Mouse (Mus musculus) forebrain, postnatal 0 days (tissue): ENCODE results near the gene Pik3r6. TPM values are rescaled to one million over a fixed set of nuclear protein-coding genes. Genes with fewer than 3 reads are reported as not detected.

ENCODE experiments used
- ATAC-seq: fragments of 200-750 bp; cut with Nextera tagmentation; 2 replicates; pipeline ENCODE4 v1.8.0; 2017; ENCODE audit warnings: mild to moderate bottlenecking, moderate library complexity
- DNase-seq: peaks from one replicate; pipeline ENCODE4 v3.0.0-alpha.2; 2015
- H3K27ac ChIP-seq: fragments of 300-500 bp; sonication (generic); 2 replicates; pipeline ENCODE4 v1.5.1; 2014; ENCODE audit warnings: low read depth, mild to moderate bottlenecking, antibody characterized with exemption, low read length, moderate library complexity, mixed read lengths
- H3K27me3 ChIP-seq: fragments of 300-500 bp; sonication (generic); 2 replicates; pipeline ENCODE4 v1.6.1; 2014; ENCODE audit warnings: mild to moderate bottlenecking, low read length, mixed read lengths; ENCODE audit not compliant: insufficient read depth
- H3K36me3 ChIP-seq: fragments of 300-500 bp; sonication (generic); 2 replicates; pipeline ENCODE4 v1.6.1; 2014; ENCODE audit warnings: mild to moderate bottlenecking, moderate library complexity; ENCODE audit not compliant: insufficient read depth
- H3K4me1 ChIP-seq: fragments of 300-500 bp; sonication (generic); 2 replicates; pipeline ENCODE4 v1.6.1; 2014; ENCODE audit warnings: antibody characterized with exemption; ENCODE audit not compliant: insufficient read depth
- H3K4me2 ChIP-seq: fragments of 300-500 bp; sonication (generic); 2 replicates; pipeline ENCODE4 v1.6.1; 2014; ENCODE audit warnings: low read depth, mild to moderate bottlenecking, moderate library complexity
- H3K4me3 ChIP-seq: fragments of 300-500 bp; sonication (generic); 2 replicates; pipeline ENCODE4 v1.5.1; 2014; ENCODE audit warnings: low read depth, low read length, mixed read lengths
- H3K9ac ChIP-seq: fragments of 300-500 bp; sonication (generic); 2 replicates; pipeline ENCODE4 v1.6.1; 2014; ENCODE audit warnings: mild to moderate bottlenecking
- H3K9me3 ChIP-seq: fragments of 300-500 bp; sonication (generic); 2 replicates; pipeline ENCODE4 v1.6.1; 2016; ENCODE audit warnings: low read length
- CTCF ChIP-seq: sonication (generic); IDR thresholded peaks from 2 replicates; pipeline ENCODE4 v1.5.1; 2016; ENCODE audit warnings: antibody characterized with exemption, control low read depth, low read depth
- WGBS: fragments of 180-500 bp; shearing (Covaris S2); extraction: QIAGEN DNeasy Blood & Tissue Kit; methylation state at CpG from one replicate; pipeline ENCODE4 v1.1.7; 2014; 5-methylcytosine and 5-hydroxymethylcytosine counted together
- polyA plus RNA-seq: library from polyadenylated mRNA; unstranded; fragments of >200 nt; fragmentation: Nextera tagmentation; extraction: Ambion mirVana; gene quantifications from 2 replicates; pipeline ENCODE4 v1.2.1, GENCODE M21; 2015
- total RNA-seq: library from RNA; depleted of rRNA; stranded (reverse); fragments of >200 nt; gene quantifications from 2 replicates; pipeline ENCODE4 v1.2.3, GENCODE M21; 2014

Gene Pik3r6
- total and polyA plus RNA-seq, 2 experiments from 2014 or later = 1.5 to 1.8 TPM

DNA sequence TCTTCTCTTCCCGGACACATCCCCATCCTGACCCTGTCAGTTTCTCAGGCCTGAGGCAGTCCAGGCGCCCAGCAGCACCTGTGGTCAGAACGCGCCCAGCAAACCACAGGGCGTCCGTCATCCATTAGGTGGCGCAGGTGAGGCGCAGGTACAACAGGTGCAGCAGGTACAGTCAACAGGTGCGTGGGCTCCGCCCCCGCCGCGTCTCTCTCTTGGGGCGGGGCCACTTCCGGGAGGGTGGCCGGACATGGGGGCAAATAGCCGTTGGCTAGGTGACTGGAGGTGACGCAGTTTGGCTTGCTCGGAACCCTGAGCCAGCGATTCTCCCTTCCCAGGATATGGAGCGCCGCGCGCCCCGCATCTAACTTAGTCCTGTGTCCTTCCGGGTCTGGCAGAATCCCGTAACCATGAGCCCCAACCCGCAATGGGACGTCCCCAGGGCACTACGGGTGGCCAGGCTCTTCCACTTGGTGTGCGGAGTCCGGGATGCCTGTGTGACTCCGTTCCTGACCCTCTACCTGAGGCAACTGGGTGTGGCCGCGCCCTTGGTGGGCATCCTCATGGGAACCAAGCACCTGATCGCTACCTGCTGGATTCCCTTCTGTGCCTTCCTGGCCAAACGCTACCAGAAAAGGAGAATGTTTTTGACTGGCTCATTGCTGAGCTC, 53.2 kb downstream of the Pik3r6 start, which contains the start of gene Mfsd6l:
TSS of gene Mfsd6l (plus strand) at position 269 of the 667 bp plus-strand sequence.
- DNase-seq (no peak), ATAC-seq (no peak)
- no peaks in the 10 kb centered on the region for H3K9me3 ChIP-seq
- peak; percentile 46 for TF ChIP-seq CTCF
- peak within 1 kb of the TSS; percentile 19; the same call in 1 of the 2 replicates for H3K4me3 ChIP-seq
- H3K27me3 ChIP-seq = peaks cover 4% of the 10 kb centered on the region
- 10% methylated on average over 37 of the region's 37 CpGs for WGBS
- no peaks in the 10 kb centered on the region for H3K36me3 ChIP-seq
- 0 out of 2 replicates have a peak, but pooled peaks cover 4% of the 10 kb centered on the region for H3K4me1 ChIP-seq
- H3K27ac ChIP-seq = no peak within 1 kb of the TSS
- 0 out of 2 replicates have a peak within 1 kb of the TSS, but pooled peaks have one; percentile 10 for H3K9ac ChIP-seq
- H3K4me2 ChIP-seq = peak within 1 kb of the TSS; percentile 44

DNA sequence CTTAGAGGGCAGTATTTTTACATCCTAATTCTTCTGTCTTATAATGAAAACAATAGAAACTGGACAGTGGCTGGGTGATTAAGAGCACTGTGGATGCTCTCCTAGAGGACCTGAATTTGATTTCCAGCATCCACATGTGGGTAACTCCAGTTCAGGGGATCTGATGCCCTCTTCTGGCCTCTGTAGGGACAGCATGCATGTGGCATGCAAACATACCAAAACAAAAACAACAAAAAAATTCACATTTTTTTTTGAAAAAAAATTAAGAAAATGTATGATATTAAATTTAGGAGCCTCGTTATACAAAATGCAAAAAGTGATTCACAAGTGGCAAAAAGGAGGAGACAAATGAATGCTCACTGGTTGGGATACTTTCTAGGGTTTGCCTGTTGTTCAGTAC, 56.7 kb downstream of the Pik3r6 start:
- peaks cover 4% of the 10 kb centered on the region for H3K27me3 ChIP-seq
- WGBS = 32% methylated on average over 1 of the region's 1 CpGs
- H3K9ac ChIP-seq = no peak overlapping the region
- DNase-seq (no peak), ATAC-seq (no peak)
- no peak overlapping the region for H3K27ac ChIP-seq
- no peak overlapping the region for H3K4me3 ChIP-seq
- H3K9me3 ChIP-seq = no peaks in the 10 kb centered on the region
- TF ChIP-seq CTCF = peak; percentile 46
- H3K4me1 ChIP-seq = 0 out of 2 replicates have a peak, but pooled peaks cover 4% of the 10 kb centered on the region
- no peaks in the 10 kb centered on the region for H3K36me3 ChIP-seq
- H3K4me2 ChIP-seq = no peak overlapping the region

DNA sequence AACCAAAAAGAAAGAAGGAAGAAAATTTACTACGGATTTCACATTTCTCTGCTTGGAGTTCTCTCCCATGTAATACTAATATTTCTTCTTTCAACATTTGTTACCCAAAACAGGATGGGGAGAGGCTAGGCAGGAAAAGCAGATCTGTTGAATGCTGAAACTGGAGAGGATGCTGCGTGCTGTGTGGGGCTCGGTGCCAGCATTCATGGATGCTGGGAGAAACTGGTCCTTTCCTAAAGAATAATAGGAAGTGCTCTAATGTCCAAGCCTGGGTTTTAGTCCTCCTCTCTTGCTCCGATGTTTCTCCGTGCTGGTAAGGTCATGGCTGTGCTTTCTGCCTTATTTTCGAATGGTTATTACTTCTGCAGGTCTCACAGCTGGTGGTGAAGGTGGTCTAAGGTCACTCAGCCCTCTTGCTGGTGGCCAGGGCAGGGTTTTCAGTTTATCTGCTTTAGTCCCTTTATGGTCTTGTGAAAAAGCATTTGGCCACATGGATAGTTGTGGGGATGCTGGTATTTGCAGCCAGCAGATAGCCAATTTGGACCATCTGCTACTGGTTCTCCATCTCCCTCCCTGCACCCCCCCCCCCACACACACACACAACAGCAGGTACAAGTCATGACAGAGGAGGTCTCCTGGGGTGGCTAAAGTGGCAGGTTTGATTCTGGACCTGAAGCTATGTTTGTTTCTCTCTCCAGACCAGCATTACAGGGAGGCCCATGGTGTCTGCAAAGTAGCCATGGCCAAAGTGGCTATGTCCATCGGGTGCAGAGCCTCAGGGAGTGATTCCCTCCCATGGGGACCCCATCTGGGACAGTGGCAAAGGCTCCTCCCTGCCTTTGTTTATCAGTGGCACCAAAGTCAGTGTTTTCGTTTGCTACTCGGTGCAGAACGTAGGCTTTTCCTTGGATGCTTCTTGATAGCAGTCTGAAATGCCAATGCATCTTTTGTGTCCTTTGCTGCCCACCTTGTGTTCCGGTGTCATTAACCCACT, 59.4 kb downstream of the Pik3r6 start:
- DNase-seq = no peak
- WGBS = 78% methylated on average over 11 of the region's 11 CpGs
- no peak overlapping the region for H3K27ac ChIP-seq

DNA sequence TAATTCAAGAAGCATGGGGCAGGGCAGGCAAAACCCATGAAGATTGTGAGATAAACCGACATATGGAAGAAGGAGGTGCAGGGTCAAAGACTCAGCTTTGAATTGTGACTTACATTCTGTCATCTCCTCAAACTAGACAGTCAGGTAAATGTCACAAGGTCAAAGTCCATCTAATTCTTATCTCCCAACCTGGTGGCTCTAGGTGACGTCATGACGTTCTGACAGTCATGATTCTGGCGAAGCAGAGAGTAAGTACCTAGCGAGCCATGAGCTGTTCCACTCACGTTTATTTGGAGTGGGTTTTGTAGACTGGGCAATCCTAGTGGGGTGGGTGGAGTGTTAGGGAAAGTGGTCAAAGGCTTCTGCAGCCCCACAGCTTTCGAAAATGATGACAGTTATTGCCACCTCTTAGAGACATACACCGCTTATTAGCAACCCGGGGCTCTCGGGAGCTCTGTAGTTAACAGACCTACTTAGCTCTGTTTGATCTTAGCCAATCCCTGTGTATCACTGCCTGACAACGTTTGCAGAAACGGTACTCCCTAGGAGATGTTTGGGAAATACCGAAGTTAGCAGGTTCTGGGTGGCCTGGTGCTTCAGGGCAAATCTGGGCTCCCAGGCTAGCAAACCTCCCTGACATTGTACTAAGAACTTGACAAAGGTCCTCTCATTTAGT, 61.7 kb downstream of the Pik3r6 start:
- no peak for DNase-seq
- no peak for TF ChIP-seq CTCF
- no peak overlapping the region for H3K27ac ChIP-seq
- H3K36me3 ChIP-seq = no peaks in the 10 kb centered on the region
- WGBS = 84% methylated on average over 13 of the region's 13 CpGs
- no peak overlapping the region for H3K4me3 ChIP-seq
- H3K4me2 ChIP-seq = no peak overlapping the region
- 0 out of 2 replicates have a peak, but pooled peaks cover 4% of the 10 kb centered on the region for H3K4me1 ChIP-seq
- no peaks in the 10 kb centered on the region for H3K9me3 ChIP-seq
- no peak overlapping the region for H3K9ac ChIP-seq
- no peak for ATAC-seq
- no peaks in the 10 kb centered on the region for H3K27me3 ChIP-seq

More for the DNA sequence above, 59.4 kb downstream of the Pik3r6 start:
- H3K9me3 ChIP-seq = no peaks in the 10 kb centered on the region
- H3K4me3 ChIP-seq = no peak overlapping the region
- H3K4me1 ChIP-seq = 0 out of 2 replicates have a peak, but pooled peaks cover 4% of the 10 kb centered on the region
- no peaks in the 10 kb centered on the region for H3K36me3 ChIP-seq
- no peaks in the 10 kb centered on the region for H3K27me3 ChIP-seq
- H3K4me2 ChIP-seq = no peak overlapping the region
- ATAC-seq = no peak
- H3K9ac ChIP-seq = no peak overlapping the region
- no peak for TF ChIP-seq CTCF

DNA sequence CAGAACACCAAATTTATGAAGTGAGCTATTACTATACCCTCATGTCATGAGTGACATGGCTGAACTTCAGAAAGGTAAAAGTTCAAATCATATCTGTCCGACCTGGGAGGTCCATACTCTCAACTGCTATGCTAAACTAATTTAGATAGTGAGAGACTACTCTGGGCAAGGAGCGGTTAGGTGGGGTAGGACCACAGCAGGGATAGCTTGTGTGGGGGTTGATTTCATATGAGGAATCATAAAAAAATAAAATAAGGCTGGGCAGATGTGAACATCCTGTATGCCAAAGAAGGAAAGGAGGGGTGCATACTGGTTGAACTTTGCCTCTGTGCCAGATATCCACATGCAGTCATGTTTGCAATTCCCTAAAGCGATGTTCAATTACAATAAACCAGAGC, 62.2 kb downstream of the Pik3r6 start:
- 84% methylated on average over 3 of the region's 3 CpGs for WGBS
- ATAC-seq = no peak
- H3K9me3 ChIP-seq = no peaks in the 10 kb centered on the region
- TF ChIP-seq CTCF = no peak
- H3K27ac ChIP-seq = no peak overlapping the region
- H3K4me3 ChIP-seq = no peak overlapping the region
- no peak overlapping the region for H3K9ac ChIP-seq
- no peak for DNase-seq
- no peaks in the 10 kb centered on the region for H3K36me3 ChIP-seq
- H3K4me1 ChIP-seq = 0 out of 2 replicates have a peak, but pooled peaks cover 4% of the 10 kb centered on the region
- H3K4me2 ChIP-seq = no peak overlapping the region
- no peaks in the 10 kb centered on the region for H3K27me3 ChIP-seq

DNA sequence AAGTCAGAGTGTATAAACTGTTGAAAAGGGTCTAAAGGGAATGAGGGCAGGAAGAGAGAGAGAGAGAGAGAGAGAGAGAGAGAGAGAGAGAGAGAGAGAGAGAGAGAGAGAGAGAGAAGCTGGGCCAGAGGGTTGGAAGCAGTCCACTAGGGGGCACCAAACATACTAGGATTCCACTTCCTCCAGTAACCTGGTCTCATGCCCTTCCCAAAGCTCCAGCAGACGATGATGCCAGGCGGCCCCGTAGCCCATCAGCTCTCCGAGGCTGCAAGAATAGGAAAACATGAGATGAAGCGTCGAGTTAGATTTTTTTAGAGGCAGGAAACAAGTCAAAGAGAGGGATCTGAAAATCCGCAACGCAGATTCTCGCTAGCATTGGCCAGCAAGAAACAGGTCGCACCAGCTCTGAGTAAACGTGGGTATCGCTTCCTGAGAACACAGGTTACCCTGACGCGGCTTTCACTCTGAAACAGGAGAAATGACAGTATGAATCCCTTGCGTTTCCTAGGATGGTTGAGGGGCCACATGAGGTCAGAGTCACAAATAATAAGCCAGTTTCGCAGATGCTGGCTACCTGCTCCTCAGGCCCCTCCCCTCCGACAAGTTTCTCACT, 63.7 kb downstream of the Pik3r6 start:
- Histone ChIP-seq H3K4me3 (peak overlapping the region; percentile 32), H3K27me3 (no peaks in the 10 kb centered on the region), H3K36me3 (no peaks in the 10 kb centered on the region), H3K4me1 (0 out of 2 replicates have a peak, but pooled peaks cover 4% of the 10 kb centered on the region), H3K27ac (no peak overlapping the region), H3K9ac (peak overlapping the region; percentile 40; the same call in 1 of the 2 replicates), H3K4me2 (peak overlapping the region; percentile 53), H3K9me3 (no peaks in the 10 kb centered on the region)
- peak; percentile 86 for TF ChIP-seq CTCF
- peak; percentile 94 for ATAC-seq
- WGBS = 16% methylated on average over 17 of the region's 17 CpGs
- DNase-seq = peak; percentile 91
